Mouse (Mus musculus) neural tube, embryonic 11.5 days (tissue): ENCODE measurements at regions not wholly inside any gene's neighbourhood (a gene's known extent, or its start where the extent isn't known, plus 50 kb on each side); places are given as distances from the start of the nearest gene placed in this dataset.

Experiments
- ATAC-seq: fragments of 200-750 bp; cut with Nextera tagmentation; 2 replicates; pipeline ENCODE4 v1.8.0; 2017; ENCODE audit warnings: moderate number of reproducible peaks, mild to moderate bottlenecking, moderate TSS enrichment, moderate library complexity; ENCODE audit not compliant: insufficient read depth, low FRiP score, low TSS enrichment
- DNase-seq: peaks from one replicate; pipeline ENCODE4 v3.0.0-alpha.2; 2015; ENCODE audit warnings: low spot score
- H3K27ac ChIP-seq: fragments of 300-500 bp; sonication (generic); 2 replicates; pipeline ENCODE4 v1.5.1; 2014; ENCODE audit warnings: low read depth, mild to moderate bottlenecking, low read length
- H3K27me3 ChIP-seq: fragments of 300-500 bp; sonication (generic); 2 replicates; pipeline ENCODE4 v1.6.1; 2014; ENCODE audit warnings: mild to moderate bottlenecking, low read length, mixed read lengths; ENCODE audit not compliant: control insufficient read depth, insufficient read depth
- H3K36me3 ChIP-seq: fragments of 300-500 bp; sonication (generic); 2 replicates; pipeline ENCODE4 v1.6.1; 2014; ENCODE audit warnings: mild to moderate bottlenecking, low read length, moderate library complexity, mixed read lengths; ENCODE audit not compliant: control insufficient read depth, insufficient read depth
- H3K4me1 ChIP-seq: fragments of 300-500 bp; sonication (generic); 2 replicates; pipeline ENCODE4 v1.6.1; 2014; ENCODE audit warnings: low read length, mixed read lengths; ENCODE audit not compliant: control insufficient read depth, insufficient read depth
- H3K4me2 ChIP-seq: fragments of 300-500 bp; sonication (generic); 2 replicates; pipeline ENCODE4 v1.6.1; 2014; ENCODE audit warnings: low read depth, mild to moderate bottlenecking, moderate library complexity
- H3K4me3 ChIP-seq: fragments of 300-500 bp; sonication (generic); 2 replicates; pipeline ENCODE4 v1.5.1; 2014; ENCODE audit warnings: low read depth, low read length
- H3K9ac ChIP-seq: fragments of 300-500 bp; sonication (generic); 2 replicates; pipeline ENCODE4 v1.6.1; 2014; ENCODE audit warnings: mild to moderate bottlenecking, low read length
- H3K9me3 ChIP-seq: fragments of 300-500 bp; sonication (generic); 2 replicates; pipeline ENCODE4 v1.6.1; 2016; ENCODE audit warnings: low read length; ENCODE audit not compliant: control insufficient read depth
- WGBS: fragments of 180-500 bp; shearing (Covaris S2); extraction: QIAGEN DNeasy Blood & Tissue Kit; methylation state at CpG from one replicate; pipeline ENCODE4 v1.1.7; 2014; 5-methylcytosine and 5-hydroxymethylcytosine counted together

GRCm38 (mm10) chr1:92776353-92776752 is 55.1 kb upstream of the Gpc1 start:
- no peak overlapping the region for H3K9ac ChIP-seq

GRCm38 (mm10) chr1:92775908-92776307 is 55.5 kb upstream of the Gpc1 start:
- Histone ChIP-seq H3K4me1 (no peaks in the 10 kb centered on the region), H3K4me3 (no peak overlapping the region), H3K4me2 (no peak overlapping the region), H3K9ac (no peak overlapping the region), H3K27me3 (no peaks in the 10 kb centered on the region), H3K36me3 (no peaks in the 10 kb centered on the region), H3K27ac (no peak overlapping the region), H3K9me3 (no peaks in the 10 kb centered on the region)
- DNase-seq: no peak
- 88% methylated on average over 3 of the region's 3 CpGs for WGBS
- no peak for ATAC-seq

More at GRCm38 (mm10) chr1:92776353-92776752, 55.1 kb upstream of the Gpc1 start:
- Histone ChIP-seq H3K4me2 (no peak overlapping the region), H3K4me3 (no peak overlapping the region), H3K9me3 (no peaks in the 10 kb centered on the region), H3K4me1 (no peaks in the 10 kb centered on the region), H3K36me3 (no peaks in the 10 kb centered on the region), H3K27me3 (no peaks in the 10 kb centered on the region), H3K27ac (no peak overlapping the region)
- ATAC-seq: no peak
- WGBS: 89% methylated on average over 4 of the region's 4 CpGs
- DNase-seq: no peak

GRCm38 (mm10) chr1:92774743-92775692 is 56.4 kb upstream of the Gpc1 start:
- H3K27ac ChIP-seq: no peak overlapping the region
- no peak overlapping the region for H3K4me3 ChIP-seq
- no peaks in the 10 kb centered on the region for H3K27me3 ChIP-seq
- DNase-seq (peak; percentile 43), ATAC-seq (no peak)
- H3K36me3 ChIP-seq: no peaks in the 10 kb centered on the region
- H3K4me1 ChIP-seq: no peaks in the 10 kb centered on the region
- no peak overlapping the region for H3K4me2 ChIP-seq
- 41% methylated on average over 16 of the region's 16 CpGs for WGBS
- H3K9ac ChIP-seq: no peak overlapping the region; the same call in 1 of the 2 replicates
- no peaks in the 10 kb centered on the region for H3K9me3 ChIP-seq

GRCm38 (mm10) chr1:92774006-92774405 is 57.4 kb upstream of the Gpc1 start:
- H3K36me3 ChIP-seq: no peaks in the 10 kb centered on the region
- H3K4me2 ChIP-seq: no peak overlapping the region
- WGBS: 67% methylated on average over 3 of the region's 3 CpGs
- no peaks in the 10 kb centered on the region for H3K4me1 ChIP-seq
- no peak overlapping the region for H3K4me3 ChIP-seq
- ATAC-seq (no peak), DNase-seq (no peak)
- H3K9ac ChIP-seq: no peak overlapping the region
- no peaks in the 10 kb centered on the region for H3K9me3 ChIP-seq
- no peak overlapping the region for H3K27ac ChIP-seq
- H3K27me3 ChIP-seq: no peaks in the 10 kb centered on the region

- Histone ChIP-seq H3K4me3 (no peak overlapping the region), H3K9me3 (no peaks in the 10 kb centered on the region), H3K36me3 (no peaks in the 10 kb centered on the region), H3K4me1 (no peaks in the 10 kb centered on the region), H3K27ac (no peak overlapping the region), H3K4me2 (no peak overlapping the region), H3K9ac (no peak overlapping the region), H3K27me3 (no peaks in the 10 kb centered on the region)
- 74% methylated on average over 10 of the region's 10 CpGs for WGBS
- DNase-seq: no peak
- ATAC-seq: no peak
Measured at GRCm38 (mm10) chr1:92772784-92773113, 58.7 kb upstream of the Gpc1 start.

GRCm38 (mm10) chr1:92772101-92772783 is 59.2 kb upstream of the Gpc1 start:
- Histone ChIP-seq H3K27me3 (no peaks in the 10 kb centered on the region), H3K4me3 (no peak overlapping the region), H3K4me2 (no peak overlapping the region), H3K9ac (no peak overlapping the region), H3K9me3 (no peaks in the 10 kb centered on the region), H3K36me3 (no peaks in the 10 kb centered on the region), H3K4me1 (no peaks in the 10 kb centered on the region), H3K27ac (no peak overlapping the region)
- 83% methylated on average over 9 of the region's 9 CpGs for whole genome bisulfite sequencing
- ATAC-seq: no peak
- no peak for DNase-seq

- H3K4me3 ChIP-seq: no peak overlapping the region
- DNase-seq: no peak
- no peaks in the 10 kb centered on the region for H3K36me3 ChIP-seq
- H3K9me3 ChIP-seq: no peaks in the 10 kb centered on the region
- H3K27me3 ChIP-seq: no peaks in the 10 kb centered on the region
- H3K4me2 ChIP-seq: no peak overlapping the region
- ATAC-seq: no peak
- H3K9ac ChIP-seq: no peak overlapping the region
- 73% methylated on average over 7 of the region's 7 CpGs for WGBS
- H3K4me1 ChIP-seq: no peaks in the 10 kb centered on the region
- H3K27ac ChIP-seq: no peak overlapping the region
Measured at GRCm38 (mm10) chr1:92769696-92770095, 61.7 kb upstream of the Gpc1 start.

- Histone ChIP-seq H3K4me3 (no peak overlapping the region), H3K27me3 (no peaks in the 10 kb centered on the region), H3K4me1 (no peaks in the 10 kb centered on the region), H3K27ac (no peak overlapping the region), H3K9ac (no peak overlapping the region), H3K9me3 (no peaks in the 10 kb centered on the region), H3K36me3 (no peaks in the 10 kb centered on the region), H3K4me2 (no peak overlapping the region)
- ATAC-seq (no peak), DNase-seq (no peak)
- WGBS: 84% methylated on average over 4 of the region's 4 CpGs
Measured at GRCm38 (mm10) chr1:92769156-92769555, 62.3 kb upstream of the Gpc1 start.

- Histone ChIP-seq H3K9ac (no peak overlapping the region), H3K36me3 (no peaks in the 10 kb centered on the region), H3K4me2 (no peak overlapping the region), H3K27me3 (no peaks in the 10 kb centered on the region), H3K27ac (no peak overlapping the region), H3K4me1 (no peaks in the 10 kb centered on the region), H3K9me3 (no peaks in the 10 kb centered on the region), H3K4me3 (no peak overlapping the region)
- DNase-seq (no peak), ATAC-seq (no peak)
- 89% methylated on average over 7 of the region's 7 CpGs for WGBS
Measured at GRCm38 (mm10) chr1:92766496-92766895, 64.9 kb upstream of the Gpc1 start.
